Mouse (Mus musculus): ENCODE measurements around the gene Hace1.

DNA sequence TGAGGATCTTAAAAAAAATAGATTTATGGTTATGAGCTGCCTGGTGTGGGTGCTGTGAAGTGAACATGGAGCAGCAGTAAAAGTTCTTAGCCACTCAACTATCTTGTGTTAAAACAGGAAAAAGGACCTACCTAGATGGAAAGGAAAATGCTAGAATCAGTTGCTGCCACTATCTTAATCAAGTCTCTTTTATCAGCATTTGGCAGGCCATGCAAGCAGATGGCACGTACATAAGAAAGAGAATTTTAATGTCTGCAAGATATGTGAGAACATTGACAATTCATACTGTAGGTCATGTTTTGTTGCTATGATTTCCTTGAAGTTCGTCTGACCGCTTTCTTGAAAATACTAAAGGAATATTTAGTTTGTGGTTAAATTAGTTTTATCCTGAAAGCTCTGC, 54.4 kb downstream of the Hace1 start:
- TF ChIP-seq BHLHE40 (IDR thresholded peaks at IDR 0.05; ENCODE audit: low read depth, low read length) (no peak), SMC3 (IDR thresholded peaks at IDR 0.05; ENCODE audit: low read depth, low read length) (no peak), CTCF (conservative IDR thresholded peaks at IDR 0.05 in 1 of 2, IDR thresholded peaks at IDR 0.05 in 1 of 2; ENCODE audit: low read depth in 2 of 2, low read length in 2 of 2) (no peak), SIN3A (IDR thresholded peaks at IDR 0.05; ENCODE audit: low read length) (no peak), RCOR1 (conservative IDR thresholded peaks at IDR 0.05; ENCODE audit: low read depth, low read length) (no peak), E2F4 (IDR thresholded peaks at IDR 0.05; ENCODE audit: insufficient replicate concordance, low read depth, low read length) (no peak), ZNF384 (IDR thresholded peaks at IDR 0.05; ENCODE audit: low read depth, low read length) (no peak), JUND (conservative IDR thresholded peaks at IDR 0.05; ENCODE audit: low read depth, low read length) (no peak), TCF12 (IDR thresholded peaks at IDR 0.05; ENCODE audit: low read depth, low read length) (no peak), ZC3H11A (IDR thresholded peaks at IDR 0.05; ENCODE audit: low read depth, low read length) (no peak)

All from CH12.LX (cell line).